Mouse (Mus musculus) hindbrain, postnatal 0 days (tissue): ENCODE results near the gene Cdca3. TPM values are rescaled to one million over a fixed set of nuclear protein-coding genes. Genes with fewer than 3 reads are reported as not detected.
A peak's percentile ranks its signal among the peaks of the same experiment; 100 is the strongest.

Source experiments
- ATAC-seq: fragments of 200-750 bp; cut with Nextera tagmentation; 2 replicates; pipeline ENCODE4 v1.8.0; 2017; ENCODE audit warnings: mild to moderate bottlenecking, moderate TSS enrichment, moderate library complexity
- DNase-seq: peaks from one replicate; pipeline ENCODE4 v3.0.0-alpha.2; 2015; ENCODE audit warnings: low spot score
- H3K27ac ChIP-seq: fragments of 300-500 bp; sonication (generic); 2 replicates; pipeline ENCODE4 v1.5.1; 2014; ENCODE audit warnings: mild to moderate bottlenecking
- H3K27me3 ChIP-seq: fragments of 300-500 bp; sonication (generic); 2 replicates; pipeline ENCODE4 v1.6.1; 2014; ENCODE audit warnings: low read length, mixed read lengths; ENCODE audit not compliant: insufficient read depth
- H3K36me3 ChIP-seq: fragments of 300-500 bp; sonication (generic); 2 replicates; pipeline ENCODE4 v1.6.1; 2014; ENCODE audit warnings: low read length, mixed read lengths; ENCODE audit not compliant: insufficient read depth
- H3K4me1 ChIP-seq: fragments of 300-500 bp; sonication (generic); 2 replicates; pipeline ENCODE4 v1.6.1; 2014; ENCODE audit warnings: antibody characterized with exemption, low read length, mixed read lengths; ENCODE audit not compliant: insufficient read depth
- H3K4me2 ChIP-seq: fragments of 300-500 bp; sonication (generic); 2 replicates; pipeline ENCODE4 v1.6.1; 2014; ENCODE audit warnings: low read depth, mild to moderate bottlenecking, low read length, moderate library complexity, mixed read lengths
- H3K4me3 ChIP-seq: fragments of 300-500 bp; sonication (generic); 2 replicates; pipeline ENCODE4 v1.5.1; 2014; ENCODE audit warnings: low read length
- H3K9ac ChIP-seq: fragments of 300-500 bp; sonication (generic); replicated peaks from 2 replicates; pipeline ENCODE4 v1.6.1; 2014; ENCODE audit warnings: mild to moderate bottlenecking, low read length, moderate library complexity, mixed read lengths
- H3K9me3 ChIP-seq: fragments of 300-500 bp; sonication (generic); 2 replicates; pipeline ENCODE4 v1.6.1; 2016; ENCODE audit warnings: low read length, mixed read lengths
- CTCF ChIP-seq: IDR thresholded peaks from 2 replicates; pipeline ENCODE4 v1.5.1; 2016; ENCODE audit warnings: antibody characterized with exemption, control low read depth, low read depth
- WGBS: fragments of 180-500 bp; shearing (Covaris S2); extraction: QIAGEN DNeasy Blood & Tissue Kit; methylation state at CpG from one replicate; pipeline ENCODE4 v1.1.7; 2014; 5-methylcytosine and 5-hydroxymethylcytosine counted together
- polyA plus RNA-seq: library from polyadenylated mRNA; unstranded; fragments of >200 nt; fragmentation: Nextera tagmentation; extraction: Ambion mirVana; gene quantifications from 2 replicates; pipeline ENCODE4 v1.2.1, GENCODE M21; 2015
- total RNA-seq: library from RNA; depleted of rRNA; stranded (reverse); fragments of >200 nt; gene quantifications from 2 replicates; pipeline ENCODE4 v1.2.3, GENCODE M21; 2014

Cdca3 gene
- total and polyA plus RNA-seq, 2 experiments from 2014 or later, result 39.9 to 40.9 TPM

- H3K27me3 ChIP-seq, result no peaks in the 10 kb centered on the region
- no peak for TF ChIP-seq CTCF
- H3K4me1 ChIP-seq, result peaks cover 21% of the 10 kb centered on the region
- peak overlapping the region; percentile 64 for H3K4me3 ChIP-seq
- peak overlapping the region; percentile 76 for H3K9ac ChIP-seq
- DNase-seq, result peak; percentile 87
- H3K27ac ChIP-seq, result peak overlapping the region; percentile 88
- H3K4me2 ChIP-seq, result peak overlapping the region; percentile 89
- peaks cover 22% of the 10 kb centered on the region for H3K36me3 ChIP-seq
- WGBS, result under 1% methylated on average over 18 of the region's 18 CpGs
- ATAC-seq, result peak; percentile 71
- no peaks in the 10 kb centered on the region for H3K9me3 ChIP-seq
These were observed 15.9 kb upstream of the Cdca3 start for GRCm38 (mm10) chr6:124813496-124813895.

GRCm38 (mm10) chr6:124813933-124814332 lies 15.4 kb upstream of the Cdca3 start, which contains the start of gene Tpi1:
Gene Tpi1, minus strand, starts transcription at chr6:124814296.
- H3K9ac ChIP-seq, result peak within 1 kb of the TSS; percentile 76
- ATAC-seq, result peak; percentile 87
- H3K9me3 ChIP-seq, result no peaks in the 10 kb centered on the region
- peak; percentile 92 for DNase-seq
- H3K36me3 ChIP-seq, result peaks cover 26% of the 10 kb centered on the region
- peak within 1 kb of the TSS; percentile 88 for H3K27ac ChIP-seq
- under 1% methylated on average over 22 of the region's 22 CpGs for WGBS
- TF ChIP-seq CTCF, result no peak
- peaks cover 21% of the 10 kb centered on the region for H3K4me1 ChIP-seq
- peak within 1 kb of the TSS; percentile 64 for H3K4me3 ChIP-seq
- peak within 1 kb of the TSS; percentile 89 for H3K4me2 ChIP-seq
- no peaks in the 10 kb centered on the region for H3K27me3 ChIP-seq

GRCm38 (mm10) chr6:124814448-124814847 lies 14.9 kb upstream of the Cdca3 start:
- H3K4me3 ChIP-seq, result peak overlapping the region; percentile 64
- no peak for TF ChIP-seq CTCF
- H3K27me3 ChIP-seq, result no peaks in the 10 kb centered on the region
- no peaks in the 10 kb centered on the region for H3K9me3 ChIP-seq
- H3K4me2 ChIP-seq, result peak overlapping the region; percentile 89
- peak; percentile 46 for ATAC-seq
- 19% methylated on average over 8 of the region's 8 CpGs for WGBS
- peak overlapping the region; percentile 76; the same call in 1 of the 2 replicates for H3K9ac ChIP-seq
- H3K27ac ChIP-seq, result peak overlapping the region; percentile 88; the same call in 1 of the 2 replicates
- peaks cover 21% of the 10 kb centered on the region for H3K4me1 ChIP-seq
- H3K36me3 ChIP-seq, result peaks cover 31% of the 10 kb centered on the region
- peak; percentile 45 for DNase-seq

GRCm38 (mm10) chr6:124814858-124815774 lies 14.2 kb upstream of the Cdca3 start:
- H3K27me3 ChIP-seq, result no peaks in the 10 kb centered on the region
- H3K9ac ChIP-seq, result no peak overlapping the region
- peaks cover 15% of the 10 kb centered on the region for H3K4me1 ChIP-seq
- H3K4me2 ChIP-seq, result peak overlapping the region; percentile 89; the same call in 1 of the 2 replicates
- TF ChIP-seq CTCF, result no peak
- peaks cover 38% of the 10 kb centered on the region for H3K36me3 ChIP-seq
- H3K4me3 ChIP-seq, result no peak overlapping the region
- 65% methylated on average over 9 of the region's 9 CpGs for WGBS
- no peak for ATAC-seq
- H3K27ac ChIP-seq, result peak overlapping the region; percentile 88; the same call in 1 of the 2 replicates
- DNase-seq, result peak; percentile 47
- no peaks in the 10 kb centered on the region for H3K9me3 ChIP-seq

- no peak overlapping the region for H3K27ac ChIP-seq
- 94% methylated on average over 4 of the region's 4 CpGs for WGBS
- H3K4me1 ChIP-seq, result peaks cover 13% of the 10 kb centered on the region
- DNase-seq (no peak), ATAC-seq (no peak)
- no peak for TF ChIP-seq CTCF
- no peak overlapping the region for H3K4me3 ChIP-seq
- H3K4me2 ChIP-seq, result no peak overlapping the region
- no peaks in the 10 kb centered on the region for H3K27me3 ChIP-seq
- H3K9ac ChIP-seq, result no peak overlapping the region
- no peaks in the 10 kb centered on the region for H3K9me3 ChIP-seq
- peaks cover 50% of the 10 kb centered on the region for H3K36me3 ChIP-seq
These were observed 12.7 kb upstream of the Cdca3 start for GRCm38 (mm10) chr6:124816611-124817010.

GRCm38 (mm10) chr6:124817125-124817524 lies 12.2 kb upstream of the Cdca3 start:
- Histone ChIP-seq H3K4me2 (no peak overlapping the region), H3K4me1 (peaks cover 13% of the 10 kb centered on the region), H3K27ac (no peak overlapping the region), H3K9me3 (no peaks in the 10 kb centered on the region), H3K27me3 (no peaks in the 10 kb centered on the region), H3K9ac (no peak overlapping the region), H3K36me3 (peaks cover 55% of the 10 kb centered on the region), H3K4me3 (no peak overlapping the region)
- no peak for TF ChIP-seq CTCF
- 93% methylated on average over 11 of the region's 11 CpGs for WGBS
- ATAC-seq (no peak), DNase-seq (no peak)
